Mouse (Mus musculus) forebrain, embryonic 11.5 days (tissue): ENCODE measurements around the gene Slit2. TPM values are rescaled to one million over a fixed set of nuclear protein-coding genes. Genes with fewer than 3 reads are reported as not detected.
"Not testable (repeated sequence)": the region's sequence is repeated elsewhere in the genome, so short reads cannot be mapped to it uniquely, and the experiment has no call there.

Experiments used
- ATAC-seq: fragments of 200-750 bp; cut with Nextera tagmentation; replicated peaks from 2 replicates; pipeline ENCODE4 v1.8.0; 2017; ENCODE audit warnings: moderate TSS enrichment; ENCODE audit not compliant: low FRiP score
- DNase-seq: peaks from one replicate; pipeline ENCODE4 v3.0.0-alpha.2; 2017; ENCODE audit warnings: low spot score
- H3K27ac ChIP-seq: fragments of 300-500 bp; sonication (generic); 2 replicates; pipeline ENCODE4 v1.5.1; 2014; ENCODE audit warnings: low read depth, low read length
- H3K27me3 ChIP-seq: fragments of 300-500 bp; sonication (generic); 2 replicates; pipeline ENCODE4 v1.6.1; 2014; ENCODE audit warnings: mild to moderate bottlenecking, low read length, mixed read lengths; ENCODE audit not compliant: control insufficient read depth, insufficient read depth
- H3K36me3 ChIP-seq: fragments of 300-500 bp; sonication (generic); 2 replicates; pipeline ENCODE4 v1.6.1; 2014; ENCODE audit warnings: mild to moderate bottlenecking, low read length, moderate library complexity, mixed read lengths; ENCODE audit not compliant: control insufficient read depth, insufficient read depth
- H3K4me1 ChIP-seq: fragments of 300-500 bp; sonication (generic); replicated peaks from 2 replicates; pipeline ENCODE4 v1.6.1; 2014; ENCODE audit warnings: low read length, mixed read lengths; ENCODE audit not compliant: control insufficient read depth, insufficient read depth
- H3K4me2 ChIP-seq: fragments of 300-500 bp; sonication (generic); 2 replicates; pipeline ENCODE4 v1.6.1; 2014; ENCODE audit warnings: low read depth, mild to moderate bottlenecking, low read length, moderate library complexity, mixed read lengths; ENCODE audit not compliant: severe bottlenecking
- H3K4me3 ChIP-seq: fragments of 300-500 bp; sonication (generic); 2 replicates; pipeline ENCODE4 v1.5.1; 2014; ENCODE audit warnings: low read depth, low read length
- H3K9ac ChIP-seq: fragments of 300-500 bp; sonication (generic); 2 replicates; pipeline ENCODE4 v1.6.1; 2014; ENCODE audit warnings: low read length
- H3K9me3 ChIP-seq: fragments of 300-500 bp; sonication (generic); 2 replicates; pipeline ENCODE4 v1.6.1; 2016; ENCODE audit warnings: low read length, mixed read lengths; ENCODE audit not compliant: control insufficient read depth
- WGBS: fragments of 180-500 bp; shearing (Covaris S2); extraction: QIAGEN DNeasy Blood & Tissue Kit; methylation state at CpG from one replicate; pipeline ENCODE4 v1.1.7; 2014; 5-methylcytosine and 5-hydroxymethylcytosine counted together
- polyA plus RNA-seq: library from polyadenylated mRNA; unstranded; fragments of >200 nt; fragmentation: Nextera tagmentation; extraction: Ambion mirVana; gene quantifications from 2 replicates; pipeline ENCODE4 v1.2.1, GENCODE M21; 2014

The Slit2 gene
- polyA plus RNA-seq, 1 experiment from 2014 or later: 28.5 TPM

DNA sequence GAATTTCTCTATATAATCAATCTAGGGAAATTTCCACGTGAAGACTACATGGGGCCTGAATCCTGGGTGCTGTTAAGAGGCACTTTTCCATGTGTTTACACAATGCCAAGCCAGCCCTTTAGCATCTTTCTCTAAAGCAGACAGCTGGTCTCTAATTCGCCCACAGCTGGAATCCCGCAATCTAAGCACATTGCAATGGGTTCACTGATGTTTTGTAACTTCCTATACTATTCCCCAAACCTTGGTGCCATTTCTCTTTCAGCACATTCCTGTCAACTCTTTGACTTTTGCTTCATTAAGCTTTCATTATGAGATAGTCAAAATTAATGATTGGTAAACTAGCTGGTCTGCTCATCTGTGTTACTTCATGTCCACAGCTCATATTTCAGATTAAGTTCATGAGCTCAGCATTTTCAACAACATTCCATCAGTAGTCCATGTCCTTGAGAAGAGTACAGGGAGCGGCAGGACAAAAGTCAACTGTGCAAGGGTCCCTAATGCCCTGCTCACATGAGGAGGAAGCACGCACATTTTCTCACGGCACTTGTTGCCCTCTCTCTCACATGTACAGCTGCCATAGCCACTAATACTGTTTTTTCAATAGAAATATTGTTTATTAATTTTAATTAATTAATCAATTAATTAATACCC lies 247.6 kb downstream of the Slit2 start:
- Histone ChIP-seq H3K9ac (no peak overlapping the region), H3K9me3 (no peaks in the 10 kb centered on the region), H3K36me3 (no peaks in the 10 kb centered on the region), H3K4me1 (no peaks in the 10 kb centered on the region), H3K4me2 (no peak overlapping the region), H3K4me3 (no peak overlapping the region), H3K27ac (no peak overlapping the region), H3K27me3 (no peaks in the 10 kb centered on the region)
- ATAC-seq: no peak
- no peak for DNase-seq
- WGBS: 86% methylated on average over 6 of the region's 6 CpGs

DNA sequence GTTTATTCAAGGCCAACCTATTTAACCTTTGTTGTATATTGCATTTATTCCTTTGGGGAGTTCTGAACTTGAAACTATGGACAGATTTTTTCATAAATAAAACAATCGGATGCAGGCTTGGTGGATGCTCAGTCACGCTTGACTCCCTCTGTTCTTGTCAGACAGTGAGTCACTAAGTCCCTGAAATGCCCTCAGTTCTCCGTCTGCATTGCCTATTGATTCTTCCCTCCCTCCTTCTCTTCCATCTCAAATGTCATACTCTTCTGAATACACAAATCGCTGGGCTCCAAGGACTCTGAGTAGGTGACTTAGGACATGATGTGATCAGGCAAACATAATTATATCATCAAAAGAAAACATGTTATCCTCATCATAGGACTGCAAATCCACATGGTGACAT lies 251.8 kb downstream of the Slit2 start:
- Histone ChIP-seq H3K4me3 (no peak overlapping the region), H3K27me3 (no peaks in the 10 kb centered on the region)

DNA sequence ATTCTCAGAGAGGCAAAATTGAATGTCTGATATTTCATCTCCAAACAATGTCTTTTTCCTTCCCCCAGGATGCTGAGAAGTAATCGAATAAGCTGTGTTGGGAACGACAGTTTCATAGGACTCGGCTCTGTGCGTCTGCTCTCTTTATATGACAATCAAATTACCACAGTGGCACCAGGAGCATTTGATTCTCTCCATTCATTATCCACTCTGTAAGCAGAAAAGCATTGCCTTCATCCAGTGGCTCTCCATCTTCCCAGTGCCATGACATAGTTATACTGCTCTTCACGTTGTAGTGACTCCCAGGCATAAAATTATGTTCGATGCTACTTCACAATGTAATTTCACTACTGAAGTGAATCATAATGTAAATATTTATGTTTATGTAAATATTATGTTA lies 252.3 kb downstream of the Slit2 start:
- H3K9me3 ChIP-seq: no peaks in the 10 kb centered on the region
- no peak overlapping the region for H3K4me2 ChIP-seq
- DNase-seq (no peak), ATAC-seq (no peak)
- H3K27ac ChIP-seq: no peak overlapping the region
- no peak overlapping the region for H3K4me3 ChIP-seq
- no peaks in the 10 kb centered on the region for H3K36me3 ChIP-seq
- H3K4me1 ChIP-seq: no peaks in the 10 kb centered on the region
- H3K9ac ChIP-seq: no peak overlapping the region
- WGBS: 90% methylated on average over 6 of the region's 6 CpGs
- H3K27me3 ChIP-seq: no peaks in the 10 kb centered on the region

More for the DNA sequence above, 251.8 kb downstream of the Slit2 start:
- no peak overlapping the region for H3K4me2 ChIP-seq
- H3K9me3 ChIP-seq: no peaks in the 10 kb centered on the region
- no peak overlapping the region for H3K9ac ChIP-seq
- H3K27ac ChIP-seq: no peak overlapping the region
- H3K4me1 ChIP-seq: no peaks in the 10 kb centered on the region
- 80% methylated on average over 4 of the region's 4 CpGs for WGBS
- DNase-seq: no peak
- no peaks in the 10 kb centered on the region for H3K36me3 ChIP-seq
- ATAC-seq: no peak

DNA sequence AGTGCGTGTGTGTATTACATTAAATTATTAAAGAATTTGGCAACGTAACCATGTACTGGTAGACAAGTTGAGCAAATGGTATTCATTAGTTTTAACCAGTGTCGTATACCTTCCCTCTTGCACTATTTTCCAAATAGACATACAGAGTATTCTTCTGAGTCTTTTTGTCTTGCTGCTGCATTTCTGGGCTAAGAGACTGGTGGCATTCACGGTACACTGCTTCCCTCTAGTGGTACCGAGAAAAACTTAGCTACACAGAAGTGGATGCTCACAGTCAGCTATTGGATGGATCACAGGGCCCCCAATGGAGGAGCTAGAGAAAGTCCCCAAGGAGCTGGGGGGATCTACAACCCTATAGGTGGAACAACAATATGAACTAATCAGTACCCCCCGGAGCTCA lies 257.8 kb downstream of the Slit2 start:
- not testable (repeated sequence) for H3K27ac ChIP-seq, H3K4me3 ChIP-seq, H3K9me3 ChIP-seq, DNase-seq, H3K4me2 ChIP-seq, H3K9ac ChIP-seq, H3K36me3 ChIP-seq, H3K27me3 ChIP-seq, H3K4me1 ChIP-seq
- 35% methylated on average over 6 of the region's 6 CpGs for WGBS
- peak; percentile 71 for ATAC-seq

DNA sequence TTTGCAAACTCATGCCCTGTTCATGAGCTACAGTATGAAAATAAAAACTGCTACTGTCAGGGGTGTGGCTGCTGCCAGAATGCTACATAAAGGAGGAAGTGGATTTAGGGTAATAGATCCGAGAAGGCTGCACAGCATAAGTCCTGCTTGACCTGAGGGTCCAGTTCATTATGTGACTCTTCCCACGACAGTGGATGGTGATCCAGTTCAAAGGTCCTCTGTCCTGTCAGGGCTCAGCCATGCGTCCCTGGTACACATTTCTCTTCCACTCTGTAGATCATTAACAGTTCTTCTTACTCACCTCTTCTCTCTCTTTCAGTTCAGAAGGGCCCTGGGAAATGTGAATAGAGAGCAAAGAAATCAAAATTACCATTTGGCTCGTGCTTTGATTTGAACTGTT lies 265.4 kb downstream of the Slit2 start:
- DNase-seq (no peak), ATAC-seq (no peak)
- Histone ChIP-seq H3K36me3 (no peaks in the 10 kb centered on the region), H3K4me1 (no peaks in the 10 kb centered on the region), H3K27me3 (no peaks in the 10 kb centered on the region), H3K27ac (no peak overlapping the region), H3K9me3 (no peaks in the 10 kb centered on the region), H3K4me3 (no peak overlapping the region), H3K9ac (no peak overlapping the region), H3K4me2 (no peak overlapping the region)
- 83% methylated on average over 4 of the region's 4 CpGs for WGBS

DNA sequence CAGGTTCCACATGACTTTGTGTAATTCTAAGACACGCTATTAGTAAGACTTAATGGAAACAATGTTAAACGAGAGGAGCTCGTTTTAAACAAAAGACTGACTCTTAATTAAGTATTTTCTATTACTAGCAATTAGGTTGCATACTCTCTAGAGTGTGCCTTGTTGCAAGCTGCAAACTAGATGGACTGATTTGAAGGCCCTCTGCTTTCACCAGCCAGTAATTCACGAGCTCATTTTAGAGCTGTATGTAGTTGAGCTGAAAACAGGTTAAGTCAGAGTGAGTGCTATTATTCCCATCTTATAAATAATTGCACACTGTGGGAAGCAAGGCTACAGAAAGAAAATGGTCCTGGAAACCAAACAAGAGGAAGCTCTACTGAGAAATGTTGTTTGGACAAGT lies 294.6 kb downstream of the Slit2 start:
- no peak for ATAC-seq
- Histone ChIP-seq H3K27me3 (no peaks in the 10 kb centered on the region), H3K9me3 (no peaks in the 10 kb centered on the region), H3K4me2 (no peak overlapping the region), H3K36me3 (no peaks in the 10 kb centered on the region), H3K4me1 (no peaks in the 10 kb centered on the region), H3K9ac (no peak overlapping the region), H3K4me3 (no peak overlapping the region), H3K27ac (no peak overlapping the region)
- DNase-seq: no peak
- 63% methylated on average over 4 of the region's 4 CpGs for WGBS

DNA sequence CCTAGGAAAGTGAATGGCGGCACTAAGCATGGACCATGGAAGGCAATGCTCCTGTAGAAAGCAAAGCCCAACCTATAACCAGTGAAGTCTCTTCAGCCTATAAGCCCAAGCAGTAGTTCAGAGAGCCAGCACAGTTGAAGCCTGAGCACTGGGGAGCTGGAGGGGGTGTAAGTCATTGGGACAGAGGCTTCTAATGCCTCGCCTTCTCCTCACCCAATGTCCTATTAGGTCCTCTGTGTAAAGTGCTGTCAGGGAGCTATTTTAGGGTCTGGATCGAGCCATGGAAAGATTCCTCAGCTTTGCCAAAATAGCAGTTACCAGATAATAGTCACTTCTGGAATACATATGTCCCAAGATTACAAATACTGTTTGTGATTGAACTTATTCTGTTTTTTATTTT lies 318.2 kb downstream of the Slit2 start:
- H3K9me3 ChIP-seq: no peaks in the 10 kb centered on the region
- no peak for DNase-seq
- no peaks in the 10 kb centered on the region for H3K4me1 ChIP-seq
- no peak overlapping the region for H3K27ac ChIP-seq
- WGBS: 88% methylated on average over 3 of the region's 3 CpGs
- no peak overlapping the region for H3K9ac ChIP-seq
- H3K4me3 ChIP-seq: no peak overlapping the region
- no peaks in the 10 kb centered on the region for H3K36me3 ChIP-seq
- ATAC-seq: no peak
- H3K27me3 ChIP-seq: no peaks in the 10 kb centered on the region
- H3K4me2 ChIP-seq: no peak overlapping the region

DNA sequence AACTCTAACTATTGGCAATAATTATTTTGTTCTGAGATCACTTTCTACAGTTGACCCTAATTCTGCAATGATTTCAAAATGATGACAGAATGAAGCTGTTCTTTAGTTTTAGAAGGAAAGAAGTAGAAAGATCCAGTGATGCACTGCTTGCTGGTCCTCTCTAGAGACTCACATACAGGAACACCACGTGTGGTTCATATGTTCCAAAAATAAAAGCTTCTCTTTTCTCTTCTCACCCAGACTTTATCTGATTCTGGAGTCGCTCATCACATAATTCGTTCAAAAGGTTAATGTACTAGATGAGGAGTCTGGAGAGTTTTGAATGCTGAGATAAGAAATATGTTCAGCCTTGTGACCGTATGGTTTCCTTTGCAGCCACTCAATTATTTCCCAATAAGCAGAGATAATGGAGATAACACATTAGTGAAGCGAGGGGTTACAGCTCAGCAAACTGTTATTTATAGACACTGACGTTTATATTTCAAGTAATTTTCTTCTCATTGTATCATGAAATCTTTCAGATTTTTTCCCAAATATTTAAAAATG lies 332.2 kb downstream of the Slit2 start:
- no peak overlapping the region for H3K9ac ChIP-seq
- no peaks in the 10 kb centered on the region for H3K4me1 ChIP-seq
- no peak for ATAC-seq
- H3K9me3 ChIP-seq: no peaks in the 10 kb centered on the region
- H3K36me3 ChIP-seq: no peaks in the 10 kb centered on the region
- WGBS: 87% methylated on average over 6 of the region's 6 CpGs
- no peak for DNase-seq
- H3K4me3 ChIP-seq: no peak overlapping the region
- H3K27ac ChIP-seq: no peak overlapping the region
- H3K4me2 ChIP-seq: no peak overlapping the region
- H3K27me3 ChIP-seq: no peaks in the 10 kb centered on the region

DNA sequence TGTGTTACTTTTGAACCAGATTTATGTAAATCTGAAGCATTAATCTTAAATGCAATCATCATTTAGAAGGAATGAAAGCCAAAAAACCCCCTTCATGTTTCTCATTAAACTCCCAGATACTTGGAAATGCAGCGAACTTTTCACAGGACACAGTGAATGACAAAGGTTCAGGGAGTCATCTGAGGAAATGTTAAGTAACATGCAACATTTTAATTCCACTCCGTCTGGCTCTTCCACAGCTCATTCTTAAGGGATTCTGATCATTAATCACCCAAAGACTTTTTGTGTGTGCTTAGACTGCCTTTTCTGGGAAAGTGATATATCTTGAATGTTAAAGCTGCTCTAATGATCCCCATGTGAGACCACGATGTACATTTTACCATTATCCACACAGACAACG lies 337.7 kb downstream of the Slit2 start:
- 75% methylated on average over 4 of the region's 4 CpGs for WGBS
- ATAC-seq: no peak
- H3K27me3 ChIP-seq: no peaks in the 10 kb centered on the region

More for the DNA sequence above, 337.7 kb downstream of the Slit2 start:
- no peak for DNase-seq
- H3K4me3 ChIP-seq: no peak overlapping the region
- H3K9ac ChIP-seq: no peak overlapping the region
- H3K4me2 ChIP-seq: no peak overlapping the region
- no peaks in the 10 kb centered on the region for H3K4me1 ChIP-seq
- no peak overlapping the region for H3K27ac ChIP-seq
- H3K36me3 ChIP-seq: no peaks in the 10 kb centered on the region
- H3K9me3 ChIP-seq: no peaks in the 10 kb centered on the region
